In genomic region chr17:50021400-50021799, GRCm38 (mm10) we compare ENCODE assay signal across 14 mouse cellular contexts.
DNase-seq lines count a peak whose midpoint lies in the region; ATAC-seq and TF ChIP-seq lines count a peak whose summit lies in the region.
"Had no signal": no experiment of that assay in that cellular context is flagged by ENCODE, and none has a peak within 500 bp of the region (broad histone marks: within the 10 kb centered on the region; RNA-seq: fewer than 3 reads in every experiment).

No protein-coding gene starts in this region.

- no peaks in the 10 kb centered on the region for H3K9me3 ChIP-seq in hindbrain, embryonic 12.5 days (replicated peaks)
- no peaks in the 10 kb centered on the region for H3K9me3 ChIP-seq in midbrain, embryonic 11.5 days (ENCODE audit: control insufficient read depth, low read length)
- H3K9me3 ChIP-seq: heart, embryonic 10.5 days; limb, embryonic 15.5 days; neural tube, embryonic 12.5 days had no signal

- no peak for TF ChIP-seq POLR2A in spleen, adult 2 months (IDR thresholded peaks at IDR 0.05; ENCODE audit: low read depth, low read length)

- no peak overlapping the region for H3K4me2 ChIP-seq in hindbrain, embryonic 12.5 days (replicated peaks)
- H3K4me2 ChIP-seq in midbrain, embryonic 11.5 days: no peak overlapping the region
- H3K4me2 ChIP-seq: limb, embryonic 15.5 days had no signal

- H3K9ac ChIP-seq in hindbrain, embryonic 12.5 days: no peak overlapping the region
- H3K9ac ChIP-seq in midbrain, embryonic 11.5 days (ENCODE audit: low read length): no peak overlapping the region
- H3K9ac ChIP-seq: limb, embryonic 15.5 days; neural tube, embryonic 12.5 days had no signal

- WGBS in spleen, adult 2 months: 76% methylated on average over 4 of the region's 4 CpGs
- WGBS in hindbrain, embryonic 12.5 days: 31% methylated on average over 4 of the region's 4 CpGs
- 30% methylated on average over 4 of the region's 4 CpGs for WGBS in midbrain, embryonic 11.5 days

- ATAC-seq in hindbrain, embryonic 12.5 days (ENCODE audit: low FRiP score): no peak
- peak; percentile 34; the same call in 1 of the 2 replicates for ATAC-seq in midbrain, embryonic 11.5 days (ENCODE audit: low FRiP score)
- ATAC-seq in CD4-positive, CD25-positive, alpha-beta regulatory T cell, adult 4 months: no peak
- ATAC-seq: Patski had no signal

- no peaks in the 10 kb centered on the region for H3K27me3 ChIP-seq in spleen, adult 2 months (ENCODE audit: control insufficient read depth, insufficient read depth, low read length)
- H3K27me3 ChIP-seq in hindbrain, embryonic 12.5 days: no peaks in the 10 kb centered on the region
- no peaks in the 10 kb centered on the region for H3K27me3 ChIP-seq in midbrain, embryonic 11.5 days (ENCODE audit: control insufficient read depth, insufficient read depth, low read length)
- H3K27me3 ChIP-seq: limb, embryonic 15.5 days; neural tube, embryonic 12.5 days had no signal

- no peak for DNase-seq in spleen, adult 2 months (ENCODE audit: low read depth in 1 of 2, low spot score in 2 of 2)
- DNase-seq in spleen, postnatal 14 days (ENCODE audit: low spot score in 2 of 2): no peak
- peak; percentile 91 for DNase-seq in midbrain, embryonic 11.5 days (ENCODE audit: low spot score, missing footprints)
- DNase-seq in kidney, adult 8-10 months: no peak
- DNase-seq in left cerebral cortex, adult 9 months (ENCODE audit: low spot score in 2 of 2): no peak
- DNase-seq: adrenal gland, adult 8-10 months; kidney, postnatal 25 days; thymus, postnatal 36 days had no signal

- peaks cover 3% of the 10 kb centered on the region; the same call in 1 of the 2 replicates for H3K36me3 ChIP-seq in spleen, adult 2 months (ENCODE audit: control insufficient read depth, insufficient read depth, low read length)
- H3K36me3 ChIP-seq in hindbrain, embryonic 12.5 days: no peaks in the 10 kb centered on the region
- H3K36me3 ChIP-seq in midbrain, embryonic 11.5 days (ENCODE audit: control insufficient read depth, insufficient read depth, low read length): no peaks in the 10 kb centered on the region
- H3K36me3 ChIP-seq: heart, embryonic 10.5 days; limb, embryonic 15.5 days; neural tube, embryonic 12.5 days had no signal

- TF ChIP-seq CTCF in spleen, adult 2 months (IDR thresholded peaks at IDR 0.05; ENCODE audit: extremely low read depth, insufficient read depth, insufficient read length, insufficient replicate concordance): no peak

- H3K4me3 ChIP-seq in spleen, adult 2 months (ENCODE audit: extremely low read depth, insufficient read depth, insufficient read length): no peak overlapping the region
- H3K4me3 ChIP-seq in hindbrain, embryonic 12.5 days: no peak overlapping the region
- H3K4me3 ChIP-seq in midbrain, embryonic 11.5 days (ENCODE audit: low read depth, low read length): no peak overlapping the region
- H3K4me3 ChIP-seq: heart, embryonic 10.5 days; limb, embryonic 15.5 days; neural tube, embryonic 12.5 days had no signal

- peaks cover 11% of the 10 kb centered on the region; the same call in 1 of the 2 replicates for H3K4me1 ChIP-seq in spleen, adult 2 months (ENCODE audit: control insufficient read depth, insufficient read depth, insufficient read length)
- H3K4me1 ChIP-seq in hindbrain, embryonic 12.5 days: peaks cover 30% of the 10 kb centered on the region
- H3K4me1 ChIP-seq in midbrain, embryonic 11.5 days (ENCODE audit: control insufficient read depth, insufficient read depth, low read length): peaks cover 23% of the 10 kb centered on the region
- H3K4me1 ChIP-seq: limb, embryonic 15.5 days had no signal

- H3K27ac ChIP-seq in spleen, adult 2 months (ENCODE audit: insufficient read depth, low read length): peak overlapping the region; percentile 8; the same call in 1 of the 2 replicates
- peak overlapping the region; percentile 55; the same call in 1 of the 2 replicates for H3K27ac ChIP-seq in hindbrain, embryonic 12.5 days
- no peak overlapping the region for H3K27ac ChIP-seq in midbrain, embryonic 11.5 days (ENCODE audit: low read depth, low read length)
- H3K27ac ChIP-seq: heart, embryonic 10.5 days; limb, embryonic 15.5 days; neural tube, embryonic 12.5 days had no signal
